Mouse (Mus musculus) spleen, postnatal 4 days (tissue): ENCODE measurements around the gene Pp2d1.

Experiments used
- DNase-seq, 2 experiments: peaks; one replicate each; pipeline ENCODE4 v3.0.0; 2022; ENCODE audit warnings: low spot score in 2 of 2

The Pp2d1 gene

GRCm38 (mm10) chr17:53479604-53480041 lies 59.6 kb downstream of the Pp2d1 start:
- peak; percentile 53 to 81 for DNase-seq

DNA sequence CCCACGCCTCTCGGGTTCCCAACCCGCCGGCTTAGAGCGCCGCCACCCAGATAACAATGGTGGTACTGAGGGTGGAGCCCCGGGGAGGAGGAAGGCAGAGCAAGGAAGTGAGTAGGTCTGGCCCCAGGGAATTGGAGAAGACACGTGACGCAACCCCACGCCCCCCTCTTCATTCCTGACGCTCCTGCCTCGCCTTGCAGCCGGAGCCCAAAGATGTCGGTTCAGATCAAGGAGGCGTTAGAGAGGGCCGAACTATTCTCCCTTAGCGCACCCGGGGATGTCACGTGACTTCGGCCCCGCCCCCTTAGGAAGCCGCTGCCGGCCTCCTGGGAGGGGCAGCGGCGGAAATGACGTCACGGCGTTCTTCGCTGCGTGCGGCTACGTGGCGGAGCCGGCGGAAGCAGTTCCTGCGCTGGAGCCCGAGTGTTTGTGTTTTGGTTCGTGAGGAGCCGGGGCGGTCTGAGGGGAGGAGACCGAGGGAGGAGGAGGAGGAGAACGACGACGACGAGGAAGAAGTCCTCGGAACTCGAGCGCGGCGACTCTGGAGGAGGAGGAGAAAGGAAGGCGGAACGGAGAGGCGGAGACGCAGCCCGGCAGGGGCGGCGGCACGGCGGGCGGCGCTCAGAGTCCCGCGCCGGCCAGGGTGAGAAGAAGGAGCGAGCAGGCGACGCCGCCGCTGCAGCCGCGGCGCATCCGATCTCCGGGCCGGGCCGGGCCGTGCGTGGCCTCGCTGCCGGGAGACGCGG lies 60.2 kb downstream of the Pp2d1 start, which contains the start of gene Rab5a:
Gene Rab5a, plus strand, starts transcription at position 377 of the 746 bp plus-strand sequence.
- peak; percentile 99 to 100 for DNase-seq

- DNase-seq = no peak
Measured at GRCm38 (mm10) chr17:53478066-53478857, 61.0 kb downstream of the Pp2d1 start.

DNA sequence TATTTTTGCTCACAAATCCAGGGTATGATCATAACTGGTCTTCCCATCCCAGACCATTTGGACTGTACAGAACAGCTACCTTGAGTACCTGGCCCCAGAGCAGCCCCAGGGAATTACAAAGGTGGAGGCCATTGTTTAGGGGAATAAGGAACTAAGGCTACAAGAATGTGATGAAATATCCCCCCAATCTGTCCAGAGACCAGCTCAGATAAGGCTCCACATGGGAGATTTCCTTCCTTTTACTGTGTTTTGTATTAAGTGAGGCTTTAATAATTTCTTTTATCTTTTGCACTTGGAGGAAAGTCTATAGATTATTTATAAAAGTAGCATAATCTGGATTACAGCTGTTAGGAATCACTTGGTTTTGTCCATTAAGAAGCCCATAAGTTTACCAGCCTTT lies 70.6 kb downstream of the Pp2d1 start:
- no peak for DNase-seq

GRCm38 (mm10) chr17:53465569-53465968 lies 73.7 kb downstream of the Pp2d1 start:
- no peak for DNase-seq

GRCm38 (mm10) chr17:53463496-53463840 lies 75.8 kb downstream of the Pp2d1 start:
- no peak for DNase-seq

- DNase-seq = peak; percentile 46 to 65
Measured at GRCm38 (mm10) chr17:53462603-53463495, 76.4 kb downstream of the Pp2d1 start, which contains the start of gene Efhb. TSS of gene Efhb (minus strand) at chr17:53463321.
